Mouse (Mus musculus): ENCODE measurements at regions not wholly inside any gene's neighbourhood (a gene's known extent, or its start where the extent isn't known, plus 50 kb on each side); places are given as distances from the start of the nearest gene placed in this dataset.

- TF ChIP-seq CTCF (IDR thresholded peaks at IDR 0.05; ENCODE audit: low read depth, low read length), result no peak
- no peak for TF ChIP-seq POLR2AphosphoS5 (IDR thresholded peaks at IDR 0.05; ENCODE audit: insufficient replicate concordance, low read depth, low read length)
Observed at GRCm38 (mm10) chr8:35302856-35303255, 462.7 kb upstream of the Gm19410 start.

Measured in G1E (cell line).